Mouse (Mus musculus) hindlimb bud, embryonic 11.5 days (tissue): Measurements from ENCODE around the gene Gm10487.
"Not testable (repeated sequence)": the region's sequence is repeated elsewhere in the genome, so short reads cannot be mapped to it uniquely, and the experiment has no call there.

ENCODE experiments used
- DNase-seq: peaks from one replicate; pipeline ENCODE4 v3.0.0-alpha.2; 2012; ENCODE audit warnings: low read depth, low spot score; ENCODE audit errors: extremely low spot score

Gm10487 gene

DNA sequence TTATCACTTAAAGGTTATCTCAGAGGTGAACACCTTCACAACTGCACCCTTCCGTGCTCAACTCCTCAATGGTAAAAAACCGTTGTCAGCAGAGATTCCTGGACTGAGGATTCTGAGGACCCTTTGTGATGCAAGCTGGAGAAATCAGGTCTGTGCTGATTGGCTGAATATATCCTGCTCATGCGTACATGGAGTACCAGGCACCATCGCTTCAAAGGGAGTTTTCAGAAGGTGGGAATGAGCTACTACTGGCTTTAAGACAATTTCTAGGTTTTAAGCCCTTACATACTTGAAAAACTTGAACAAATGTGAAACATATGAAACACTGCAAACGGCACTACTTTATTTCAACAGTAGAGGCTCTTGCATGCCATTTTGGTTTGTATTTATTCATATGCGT lies at the start of gene Gm10487:
Gene Gm10487, minus strand, starts transcription at position 101 of the 400 bp plus-strand sequence.
- DNase-seq: not testable (repeated sequence)
